Mouse (Mus musculus): ENCODE data around the gene Tsnaxip1. TPM values are rescaled to one million over a fixed set of nuclear protein-coding genes. Genes with fewer than 3 reads are reported as not detected.

Gene Tsnaxip1
- polyA plus RNA-seq (2017; shearing (Covaris generic)): not detected

DNA sequence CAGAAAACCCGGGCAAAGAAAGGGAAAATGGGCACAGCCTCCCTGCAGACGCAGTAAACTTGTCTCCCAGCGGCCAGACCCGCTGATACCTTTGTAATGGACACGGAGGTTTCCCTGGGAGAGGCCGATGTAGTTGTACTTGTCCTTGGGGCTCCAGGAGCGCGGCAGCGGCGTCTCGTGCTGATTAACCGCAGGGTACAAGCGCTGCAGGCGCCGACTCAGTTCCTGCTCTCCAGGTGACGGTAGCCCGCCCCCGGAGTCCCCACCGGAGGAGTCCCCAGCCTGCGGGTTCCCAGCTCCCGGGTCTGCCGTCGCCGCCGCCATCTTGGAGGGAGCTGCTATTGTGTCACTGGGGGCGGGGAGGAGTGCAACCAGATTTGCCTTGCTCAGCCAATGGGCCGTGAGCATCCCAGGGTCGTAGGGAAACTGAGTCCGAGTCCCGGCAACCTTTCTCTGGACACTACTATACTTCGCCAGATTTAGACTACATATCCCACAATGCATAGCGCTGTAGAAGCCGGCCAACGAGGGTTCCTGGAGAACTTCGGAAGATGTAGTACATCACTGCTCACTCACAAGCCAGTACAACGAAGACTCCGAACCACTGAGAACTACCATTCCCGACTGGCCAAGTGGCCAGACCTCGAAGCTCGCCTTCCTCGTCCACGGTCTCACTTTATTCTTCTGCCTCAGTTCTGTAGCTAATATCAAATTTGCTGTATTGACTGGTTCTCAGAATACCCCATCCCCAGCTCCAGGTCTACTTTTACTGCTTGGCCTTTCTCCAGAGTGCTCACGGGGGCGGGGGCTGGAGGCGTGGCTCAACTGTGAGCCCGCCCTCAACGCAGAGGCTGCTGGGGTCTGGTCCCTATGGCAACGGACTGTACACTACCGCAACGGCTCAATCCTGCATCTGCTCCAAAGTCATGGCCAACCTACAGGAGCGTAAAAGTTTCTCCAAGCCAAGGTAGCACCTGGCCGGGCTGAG lies at the start of gene Tsnaxip1, which contains the start of gene Ranbp10:
Tsnaxip1 (plus strand) TSS at position 871 of the 988 bp plus-strand sequence.
Ranbp10 (minus strand) TSS at position 490 of the 988 bp plus-strand sequence.

DNA sequence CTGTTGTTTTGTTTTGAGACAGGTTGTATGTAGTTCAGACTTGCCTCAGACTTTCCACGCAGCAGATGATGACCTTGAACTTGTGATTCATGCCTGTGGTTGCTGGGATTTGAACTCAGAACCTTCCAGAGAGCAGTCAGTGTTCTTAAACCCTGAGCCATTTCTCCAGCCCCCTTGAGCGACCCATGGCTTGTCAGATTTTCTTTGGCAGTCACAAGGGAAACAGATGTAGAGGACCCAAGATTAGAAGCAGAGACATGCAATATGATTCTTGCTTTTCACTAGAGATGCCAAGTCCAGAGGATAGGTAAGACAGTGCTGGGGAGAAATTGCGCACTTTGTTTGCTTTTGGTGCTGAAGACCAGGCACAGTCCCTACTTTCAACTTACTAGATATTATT lies 25.6 kb downstream of the Tsnaxip1 start, which contains the start of gene Cenpt:
Cenpt (minus strand) TSS at position 101 of the 400 bp plus-strand sequence.

DNA sequence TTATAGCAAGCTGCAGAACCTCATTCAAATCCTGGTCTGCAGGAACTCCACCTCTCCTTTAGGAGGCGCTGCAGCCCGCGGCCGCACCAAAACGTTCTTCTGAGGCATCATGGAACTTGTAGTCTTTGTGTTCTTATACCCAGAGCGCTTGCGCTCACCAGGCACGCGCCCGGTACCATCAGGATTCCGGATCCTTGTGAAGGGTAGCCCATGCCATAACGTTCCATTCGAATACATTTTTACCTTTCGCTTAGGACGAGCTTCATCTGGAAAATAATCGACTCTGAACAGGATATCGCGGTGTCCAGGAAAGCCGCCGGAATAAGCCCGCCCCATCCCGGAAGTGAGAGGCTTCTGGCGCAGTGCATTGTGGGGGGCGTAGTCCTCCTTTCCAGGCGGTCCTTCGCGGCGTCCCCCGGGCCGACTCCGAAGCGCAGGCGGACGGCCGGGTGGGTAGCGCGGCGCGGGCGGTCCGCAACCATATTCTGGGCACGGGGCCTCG lies 27.2 kb downstream of the Tsnaxip1 start, which contains the start of gene Thap11:
Thap11 (plus strand) TSS at position 418 of the 502 bp plus-strand sequence.

DNA sequence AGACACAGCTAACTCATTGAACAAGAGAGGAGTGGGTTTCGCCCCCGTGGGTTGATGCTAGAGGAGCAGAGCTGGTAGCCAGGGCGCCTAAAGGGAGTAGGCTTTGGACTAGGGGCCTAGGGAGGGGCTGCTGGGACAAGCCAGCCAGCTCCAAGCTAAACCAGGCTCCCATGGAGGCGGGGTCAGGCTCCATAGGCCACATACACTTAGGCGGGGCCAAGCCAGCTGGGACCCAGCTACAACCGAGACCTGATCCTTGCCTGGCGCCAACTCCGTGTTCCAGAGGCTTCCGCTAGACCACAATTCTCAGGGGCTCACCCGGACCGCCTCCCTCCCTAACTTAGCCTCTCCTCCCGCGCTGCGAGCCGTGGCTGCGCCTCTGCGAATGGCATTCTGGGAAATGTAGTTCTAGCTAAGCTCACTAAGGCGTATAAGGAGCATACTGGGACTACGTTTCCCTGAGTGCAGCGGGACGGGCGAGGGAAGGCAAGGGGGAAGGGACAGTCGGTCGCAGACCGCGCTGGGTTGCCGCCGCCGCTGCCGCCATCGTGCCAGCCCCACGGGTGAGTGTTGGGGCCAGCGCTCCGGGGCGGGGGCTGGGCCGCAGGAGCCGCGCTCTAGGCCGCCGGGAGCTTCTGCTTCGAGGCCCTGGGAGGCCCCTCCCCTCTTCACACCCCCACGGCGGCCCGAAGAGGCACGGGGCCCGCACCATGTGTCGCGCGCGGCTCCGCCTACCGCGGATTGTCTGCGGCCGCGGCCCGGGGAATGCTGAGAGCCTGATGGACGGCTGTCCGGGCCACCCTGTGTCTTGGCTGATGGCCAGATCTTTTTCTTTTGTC lies 32.8 kb downstream of the Tsnaxip1 start, which contains the start of gene Nutf2:
Nutf2 (plus strand) TSS at position 438 of the 839 bp plus-strand sequence.

DNA sequence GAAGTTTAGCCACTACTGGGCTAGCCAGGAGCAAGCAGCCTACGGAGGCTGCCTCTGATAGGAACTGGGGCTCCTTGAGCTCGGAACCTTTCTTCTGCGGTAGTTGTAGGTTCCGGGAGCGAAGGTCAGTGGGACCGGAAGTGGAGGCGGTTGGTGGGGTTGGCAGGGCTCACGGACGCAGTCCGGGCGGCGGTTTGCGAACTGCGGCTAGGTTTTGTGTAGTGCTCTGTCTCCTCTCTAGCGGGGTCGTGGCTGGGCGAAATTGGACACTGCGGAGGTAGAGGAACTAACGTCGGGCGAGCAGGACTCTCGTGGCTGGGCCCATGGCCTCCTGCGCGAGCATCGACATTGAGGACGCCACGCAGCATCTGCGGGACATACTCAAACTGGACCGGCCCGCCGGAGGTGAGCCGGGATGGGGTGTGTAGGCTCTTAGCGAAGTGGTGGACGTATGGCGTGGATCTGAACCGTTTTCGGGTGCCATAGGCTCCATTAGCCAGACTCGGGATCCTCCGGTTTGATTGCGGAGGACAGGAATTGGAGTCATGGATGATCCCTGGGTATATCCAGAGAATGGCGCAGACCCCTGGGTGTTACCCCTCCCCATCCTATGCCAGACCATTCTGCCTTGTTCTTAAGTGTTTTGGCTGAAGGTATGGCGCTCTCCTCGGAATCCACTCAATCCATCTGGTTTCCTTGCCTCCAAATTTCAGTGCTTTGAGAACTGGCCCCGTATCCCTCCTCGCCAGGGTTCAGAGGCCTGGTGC lies 53.4 kb downstream of the Tsnaxip1 start, which contains the start of gene Edc4:
Edc4 (plus strand) TSS at position 128 of the 767 bp plus-strand sequence.

DNA sequence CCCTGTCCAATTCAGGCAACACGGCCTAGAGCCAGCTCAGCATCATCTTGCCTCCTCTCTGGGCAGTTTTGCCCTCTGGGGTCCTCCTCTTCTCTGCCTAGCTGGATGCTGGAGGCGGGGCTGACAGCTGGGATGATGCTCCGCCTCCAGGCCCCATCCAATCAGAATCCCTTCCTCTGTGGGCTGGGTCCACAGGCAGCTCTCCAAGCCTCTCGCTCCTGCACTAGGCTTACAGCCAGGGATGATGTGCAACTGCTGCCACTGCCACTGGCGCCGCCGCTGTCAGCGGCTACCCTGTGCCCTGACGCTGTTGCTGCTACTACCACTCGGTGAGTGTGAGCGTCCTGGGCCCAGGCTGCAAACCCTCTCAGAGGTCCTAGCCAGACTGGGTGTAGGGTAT lies 65.8 kb downstream of the Tsnaxip1 start, which contains the start of gene Nrn1l:
Nrn1l (plus strand) TSS at position 229 of the 400 bp plus-strand sequence.

Other genes with a start within 250 kb of the Tsnaxip1 start
- gene Ripor1, start 222.5 kb upstream of the Tsnaxip1 start, polyA plus RNA-seq (2017; shearing (Covaris generic)): 11.9 TPM
- gene Ctcf, start 191.2 kb upstream of the Tsnaxip1 start, polyA plus RNA-seq (2017; shearing (Covaris generic)): 168 TPM
- not detected for gene Agrp, start 190.3 kb upstream of the Tsnaxip1 start, polyA plus RNA-seq (2017; shearing (Covaris generic))
- 88.0 TPM for gene Carmil2, start 141.5 kb upstream of the Tsnaxip1 start, polyA plus RNA-seq (2017; shearing (Covaris generic))
- gene Acd, start 126.6 kb upstream of the Tsnaxip1 start, polyA plus RNA-seq (2017; shearing (Covaris generic)): 65.3 TPM
- gene Pard6a, start 126.6 kb upstream of the Tsnaxip1 start, polyA plus RNA-seq (2017; shearing (Covaris generic)): 19.9 TPM
- gene 4933405L10Rik, start 120.1 kb upstream of the Tsnaxip1 start, polyA plus RNA-seq (2017; shearing (Covaris generic)): not detected
- gene Enkd1, start 119.5 kb upstream of the Tsnaxip1 start, polyA plus RNA-seq (2017; shearing (Covaris generic)): 4.5 TPM
- gene Gfod2, start 69.1 kb upstream of the Tsnaxip1 start, polyA plus RNA-seq (2017; shearing (Covaris generic)): 7.1 TPM
- 63.2 TPM for gene Ranbp10, start 381 bp upstream of the Tsnaxip1 start, polyA plus RNA-seq (2017; shearing (Covaris generic))
- gene Cenpt, start 25.5 kb downstream of the Tsnaxip1 start, polyA plus RNA-seq (2017; shearing (Covaris generic)): 18.8 TPM
- 15.4 TPM for gene Thap11, start 27.4 kb downstream of the Tsnaxip1 start, polyA plus RNA-seq (2017; shearing (Covaris generic))
- 11.2 TPM for gene Nutf2, start 32.8 kb downstream of the Tsnaxip1 start, polyA plus RNA-seq (2017; shearing (Covaris generic))
- gene Edc4, start 53.1 kb downstream of the Tsnaxip1 start, polyA plus RNA-seq (2017; shearing (Covaris generic)): 77.2 TPM
- gene Nrn1l, start 65.8 kb downstream of the Tsnaxip1 start, polyA plus RNA-seq (2017; shearing (Covaris generic)): 1.1 TPM
- 18.5 TPM for gene Pskh1, start 72.7 kb downstream of the Tsnaxip1 start, polyA plus RNA-seq (2017; shearing (Covaris generic))
- 0.59 TPM for gene Ctrl, start 106.1 kb downstream of the Tsnaxip1 start, polyA plus RNA-seq (2017; shearing (Covaris generic))
- 256 TPM for gene Psmb10, start 110.7 kb downstream of the Tsnaxip1 start, polyA plus RNA-seq (2017; shearing (Covaris generic))
- gene Lcat, start 115.7 kb downstream of the Tsnaxip1 start, polyA plus RNA-seq (2017; shearing (Covaris generic)): not detected
- 13.7 TPM for gene Slc12a4, start 138.4 kb downstream of the Tsnaxip1 start, polyA plus RNA-seq (2017; shearing (Covaris generic))
- 0.22 TPM for gene Dpep3, start 151.7 kb downstream of the Tsnaxip1 start, polyA plus RNA-seq (2017; shearing (Covaris generic))
- gene Dus2, start 163.6 kb downstream of the Tsnaxip1 start, polyA plus RNA-seq (2017; shearing (Covaris generic)): 40.4 TPM
- 0.74 TPM for gene Dpep2nb, start 178.2 kb downstream of the Tsnaxip1 start, polyA plus RNA-seq (2017; shearing (Covaris generic))
- gene Ddx28, start 184.2 kb downstream of the Tsnaxip1 start, polyA plus RNA-seq (2017; shearing (Covaris generic)): 7.5 TPM
- gene Nfatc3, start 231.1 kb downstream of the Tsnaxip1 start, polyA plus RNA-seq (2017; shearing (Covaris generic)): 187 TPM